ENCODE assay signal across 12 mouse cellular contexts in the genomic region with DNA sequence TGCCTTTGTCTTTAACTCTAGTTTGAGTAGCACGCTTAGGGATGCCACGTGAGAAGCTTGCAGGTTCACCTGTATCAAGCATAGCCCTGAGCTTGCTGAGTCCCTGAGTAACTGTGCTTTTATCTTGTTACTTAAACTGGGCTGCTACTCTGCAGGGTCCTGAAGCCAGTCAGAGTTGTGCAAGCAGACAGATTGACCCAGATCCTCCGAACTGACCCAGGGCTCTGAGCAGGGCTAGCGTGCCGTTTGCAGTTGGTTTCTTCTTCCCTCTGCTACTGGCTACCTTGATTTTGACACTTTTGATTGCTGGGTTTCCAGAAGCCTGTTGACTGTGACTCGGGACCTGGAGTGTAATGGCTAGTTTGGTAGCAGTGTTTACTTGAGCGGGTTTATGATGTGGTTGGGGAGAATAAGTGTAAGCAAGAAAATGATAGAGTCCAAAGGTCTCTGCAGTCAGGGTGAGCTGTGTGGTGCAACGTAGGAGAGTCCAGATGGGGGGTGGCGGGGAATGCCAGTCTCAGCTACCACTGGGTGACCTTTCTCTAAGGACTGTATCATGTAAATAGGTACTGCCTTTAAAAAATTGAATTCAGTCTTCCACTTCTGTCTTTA. TPM values are rescaled to one million over a fixed set of nuclear protein-coding genes. Genes with fewer than 3 reads are reported as not detected.
DNase-seq lines count a peak whose midpoint lies in the region; ATAC-seq lines count a peak whose summit lies in the region.
"Had no signal": no experiment of that assay in that cellular context is flagged by ENCODE, and none has a peak within 500 bp of the region (broad histone marks: within the 10 kb centered on the region; RNA-seq: fewer than 3 reads in every experiment).

No protein-coding gene starts in this region.

- no peak for DNase-seq in frontal cortex, postnatal 10 days (ENCODE audit: low spot score in 2 of 2)
- no peak for DNase-seq in neural tube, embryonic 10.5 days (ENCODE audit: extremely low spot score, low spot score)
- peak; percentile 25 to 49 for DNase-seq in kidney, postnatal 4 days
- DNase-seq in T-cell, adult 2 months (ENCODE audit: low spot score), result no peak
- DNase-seq in MN1 (ENCODE audit: low spot score), result no peak
- DNase-seq: lung, embryonic 14.5 days had no signal

- H3K27me3 ChIP-seq in neural tube, embryonic 13.5 days, result no peaks in the 10 kb centered on the region

- no peak overlapping the region for H3K9ac ChIP-seq in neural tube, embryonic 13.5 days
- H3K9ac ChIP-seq: lung, embryonic 14.5 days had no signal

- 85% methylated on average over 9 of the region's 9 CpGs for WGBS in neural tube, embryonic 13.5 days

- no peaks in the 10 kb centered on the region for H3K4me1 ChIP-seq in neural tube, embryonic 13.5 days (replicated peaks)
- H3K4me1 ChIP-seq: midbrain, embryonic 10.5 days had no signal

- ATAC-seq in frontal cortex, adult (ENCODE audit: low TSS enrichment), result 0 out of 2 replicates have a peak, but pooled peaks have one; percentile 14
- no peak for ATAC-seq in neural tube, embryonic 13.5 days (ENCODE audit: low read depth)
- no peak for ATAC-seq in megakaryocyte progenitor cell, adult 5-6 weeks (replicated peaks; ENCODE audit: poor library complexity)
- ATAC-seq: forebrain, embryonic 14.5 days had no signal

- peak overlapping the region; percentile 46 for H3K27ac ChIP-seq in neural tube, embryonic 13.5 days (replicated peaks)
- H3K27ac ChIP-seq: midbrain, embryonic 10.5 days had no signal

- H3K4me2 ChIP-seq in neural tube, embryonic 13.5 days, result no peak overlapping the region
- H3K4me2 ChIP-seq: lung, embryonic 14.5 days had no signal

- H3K36me3 ChIP-seq in neural tube, embryonic 13.5 days, result peaks cover 42% of the 10 kb centered on the region

- no peak overlapping the region for H3K4me3 ChIP-seq in neural tube, embryonic 13.5 days
- H3K4me3 ChIP-seq: midbrain, embryonic 10.5 days had no signal

- no peaks in the 10 kb centered on the region for H3K9me3 ChIP-seq in neural tube, embryonic 13.5 days
- H3K9me3 ChIP-seq: midbrain, embryonic 10.5 days had no signal

RNA-seq across cellular contexts. Expression of a gene that starts 30.2 kb away (rescaled TPM):
- 1.5 TPM in 2 replicates for polyA plus RNA-seq in neural tube, embryonic 13.5 days (2015; fragmentation: Nextera tagmentation; extraction: Ambion mirVana)
- total RNA-seq in megakaryocyte progenitor cell, adult 5-6 weeks (2015), result 1.6 and 2.0 TPM in 2 replicates
- total RNA-seq in megakaryocyte progenitor cell, adult 5-6 weeks (2017), result 4.6 and 5.9 TPM in 2 replicates

RNA-seq across cellular contexts. Expression of a gene that starts 30.6 kb away (rescaled TPM):
- 0.75 and 1.1 TPM in 2 replicates for polyA plus RNA-seq in neural tube, embryonic 13.5 days (2015; fragmentation: Nextera tagmentation; extraction: Ambion mirVana)
- total RNA-seq in megakaryocyte progenitor cell, adult 5-6 weeks (2015), result 0.20 TPM in 1 of 2 replicates, not detected in the other
- total RNA-seq in megakaryocyte progenitor cell, adult 5-6 weeks (2017), result 0.50 TPM in 1 of 2 replicates, not detected in the other
- total RNA-seq: granulocyte monocyte progenitor cell, adult 5-6 weeks had no signal

RNA-seq across cellular contexts. Expression of a gene that starts 33.5 kb away (rescaled TPM):
- 14.7 and 15.6 TPM in 2 replicates for polyA plus RNA-seq in neural tube, embryonic 13.5 days (2015; fragmentation: Nextera tagmentation; extraction: Ambion mirVana)
- total RNA-seq in megakaryocyte progenitor cell, adult 5-6 weeks (2015), result 1.3 and 2.1 TPM in 2 replicates
- total RNA-seq in megakaryocyte progenitor cell, adult 5-6 weeks (2017), result 1.9 and 2.7 TPM in 2 replicates

RNA-seq across cellular contexts. Expression of a gene that starts 42.6 kb away (rescaled TPM):
- polyA plus RNA-seq in neural tube, embryonic 13.5 days (2015; fragmentation: Nextera tagmentation; extraction: Ambion mirVana), result 16.9 and 19.5 TPM in 2 replicates
- total RNA-seq in megakaryocyte progenitor cell, adult 5-6 weeks (2015), result 9.1 and 9.2 TPM in 2 replicates
- total RNA-seq in megakaryocyte progenitor cell, adult 5-6 weeks (2017), result 2.0 and 5.1 TPM in 2 replicates

Comparison
In these comparisons a context has a peak if more than half of its experiments do, and no peak if none do; other contexts are left out.
1. DNase-seq: peak in kidney, postnatal 4 days (2 of 2); none in frontal cortex, postnatal 10 days (0 of 2), neural tube, embryonic 10.5 days (single experiment), T-cell, adult 2 months (single experiment) and MN1 (single experiment).